Mouse (Mus musculus): Measurements from ENCODE around the gene B4galt4.
A peak's percentile ranks its signal among the peaks of the same experiment; 100 is the strongest.
"Not testable (repeated sequence)": the region's sequence is repeated elsewhere in the genome, so short reads cannot be mapped to it uniquely, and the experiment has no call there.

B4galt4 gene

GRCm38 (mm10) chr16:38767761-38768160 is 25.7 kb downstream of the B4galt4 start:
- DNase-seq (ENCODE audit: low read depth, low spot score), result no peak

GRCm38 (mm10) chr16:38768386-38768785 is 26.3 kb downstream of the B4galt4 start:
- no peak for DNase-seq (ENCODE audit: low read depth, low spot score)

- no peak for DNase-seq (ENCODE audit: low read depth, low spot score)
These were observed 27.5 kb downstream of the B4galt4 start for GRCm38 (mm10) chr16:38769529-38769928.

GRCm38 (mm10) chr16:38771145-38771544 is 29.1 kb downstream of the B4galt4 start:
- no peak for DNase-seq (ENCODE audit: low read depth, low spot score)

GRCm38 (mm10) chr16:38772906-38773496 is 30.9 kb downstream of the B4galt4 start:
- DNase-seq (ENCODE audit: low read depth, low spot score), result no peak

GRCm38 (mm10) chr16:38774964-38775746 is 33.1 kb downstream of the B4galt4 start:
- DNase-seq (ENCODE audit: low read depth, low spot score), result no peak

GRCm38 (mm10) chr16:38776342-38776741 is 34.3 kb downstream of the B4galt4 start:
- DNase-seq (ENCODE audit: low read depth, low spot score), result peak; percentile 35

- DNase-seq (ENCODE audit: low read depth, low spot score), result no peak
These were observed 39.0 kb downstream of the B4galt4 start for GRCm38 (mm10) chr16:38780960-38781572.

GRCm38 (mm10) chr16:38781946-38782345 is 39.9 kb downstream of the B4galt4 start:
- DNase-seq (ENCODE audit: low read depth, low spot score), result no peak

- no peak for DNase-seq (ENCODE audit: low read depth, low spot score)
These were observed 40.5 kb downstream of the B4galt4 start for GRCm38 (mm10) chr16:38782524-38783067.

- no peak for DNase-seq (ENCODE audit: low read depth, low spot score)
These were observed 43.2 kb downstream of the B4galt4 start for GRCm38 (mm10) chr16:38785301-38785700.

- no peak for DNase-seq (ENCODE audit: low read depth, low spot score)
These were observed 47.0 kb downstream of the B4galt4 start for GRCm38 (mm10) chr16:38789016-38789415.

GRCm38 (mm10) chr16:38789966-38790365 is 47.9 kb downstream of the B4galt4 start:
- DNase-seq (ENCODE audit: low read depth, low spot score), result no peak

GRCm38 (mm10) chr16:38793120-38793519 is 51.1 kb downstream of the B4galt4 start:
- DNase-seq (ENCODE audit: low read depth, low spot score), result no peak

GRCm38 (mm10) chr16:38798957-38799450 is 56.9 kb downstream of the B4galt4 start:
- DNase-seq (ENCODE audit: low read depth, low spot score), result no peak

GRCm38 (mm10) chr16:38800091-38800490 is 58.0 kb downstream of the B4galt4 start, which contains the start of gene Upk1b:
Gene Upk1b, minus strand, starts transcription at chr16:38800328.
- DNase-seq (ENCODE audit: low read depth, low spot score), result peak; percentile 9

- not testable (repeated sequence) for DNase-seq (ENCODE audit: low read depth, low spot score)
These were observed 65.7 kb downstream of the B4galt4 start for GRCm38 (mm10) chr16:38807796-38808195.

- no peak for DNase-seq (ENCODE audit: low read depth, low spot score)
These were observed 68.1 kb downstream of the B4galt4 start for GRCm38 (mm10) chr16:38810196-38810595.

GRCm38 (mm10) chr16:38812521-38812920 is 70.5 kb downstream of the B4galt4 start:
- peak; percentile 74 for DNase-seq (ENCODE audit: low read depth, low spot score)
